Mouse (Mus musculus): ENCODE results near the gene Atad1. TPM values are rescaled to one million over a fixed set of nuclear protein-coding genes. Genes with fewer than 3 reads are reported as not detected.
"Not testable (repeated sequence)": the region's sequence is repeated elsewhere in the genome, so short reads cannot be mapped to it uniquely, and the experiment has no call there.

Gene Atad1
- total RNA-seq (2022): 10 to 100 TPM; 58.0 to 72.1 (median 60.8) TPM

GRCm38 (mm10) chr19:32739686-32740085, at the start of gene Atad1:
TSS of gene Atad1 (minus strand) at chr19:32739786.
- DNase-seq (ENCODE audit: low spot score in 2 of 2): no peak

GRCm38 (mm10) chr19:32788016-32788415, 48.4 kb upstream of the Atad1 start:
- not testable (repeated sequence) for DNase-seq (ENCODE audit: low spot score in 2 of 2)

- DNase-seq (ENCODE audit: low spot score in 2 of 2): not testable (repeated sequence)
Measured at GRCm38 (mm10) chr19:32787388-32787787, 47.8 kb upstream of the Atad1 start.

- DNase-seq (ENCODE audit: low spot score in 2 of 2): no peak
Measured at GRCm38 (mm10) chr19:32781305-32782071, 41.9 kb upstream of the Atad1 start.

GRCm38 (mm10) chr19:32779131-32779530, 39.5 kb upstream of the Atad1 start:
- DNase-seq (ENCODE audit: low spot score in 2 of 2): no peak

- DNase-seq (ENCODE audit: low spot score in 2 of 2): no peak
Measured at GRCm38 (mm10) chr19:32778411-32778810, 38.8 kb upstream of the Atad1 start.

GRCm38 (mm10) chr19:32762493-32762892, 22.9 kb upstream of the Atad1 start:
- no peak for DNase-seq (ENCODE audit: low spot score in 2 of 2)

- DNase-seq (ENCODE audit: low spot score in 2 of 2): no peak
Measured at GRCm38 (mm10) chr19:32761162-32761561, 21.6 kb upstream of the Atad1 start.

GRCm38 (mm10) chr19:32760499-32760898, 20.9 kb upstream of the Atad1 start:
- DNase-seq (ENCODE audit: low spot score in 2 of 2): no peak

- no peak for DNase-seq (ENCODE audit: low spot score in 2 of 2)
Measured at GRCm38 (mm10) chr19:32759357-32760024, 19.9 kb upstream of the Atad1 start.

GRCm38 (mm10) chr19:32758793-32759161, 19.2 kb upstream of the Atad1 start:
- DNase-seq (ENCODE audit: low spot score in 2 of 2): no peak

- peak; percentile 11 to 30 for DNase-seq (ENCODE audit: low spot score in 2 of 2)
Measured at GRCm38 (mm10) chr19:32757831-32758792, 18.5 kb upstream of the Atad1 start.

GRCm38 (mm10) chr19:32756900-32757725, 17.5 kb upstream of the Atad1 start, which contains the start of gene Pten:
TSS of gene Pten (plus strand) at chr19:32757497.
- peak; percentile 93 to 95 for DNase-seq (ENCODE audit: low spot score in 2 of 2)

- DNase-seq (ENCODE audit: low spot score in 2 of 2): no peak
Measured at GRCm38 (mm10) chr19:32756636-32756899, 17.0 kb upstream of the Atad1 start.

- DNase-seq (ENCODE audit: low spot score in 2 of 2): peak; percentile 96 to 97
Measured at GRCm38 (mm10) chr19:32755792-32756635, 16.4 kb upstream of the Atad1 start.

GRCm38 (mm10) chr19:32755104-32755791, 15.7 kb upstream of the Atad1 start:
- DNase-seq (ENCODE audit: low spot score in 2 of 2): no peak

- DNase-seq (ENCODE audit: low spot score in 2 of 2): no peak
Measured at GRCm38 (mm10) chr19:32754188-32755000, 14.8 kb upstream of the Atad1 start.

GRCm38 (mm10) chr19:32753386-32753785, 13.8 kb upstream of the Atad1 start:
- DNase-seq (ENCODE audit: low spot score in 2 of 2): no peak

- no peak for DNase-seq (ENCODE audit: low spot score in 2 of 2)
Measured at GRCm38 (mm10) chr19:32752357-32752756, 12.8 kb upstream of the Atad1 start.

Data from gastrocnemius, adult 8-10 months (tissue).